Mouse (Mus musculus): ENCODE data around the gene Gm10197.
"Not testable (repeated sequence)": the region's sequence is repeated elsewhere in the genome, so short reads cannot be mapped to it uniquely, and the experiment has no call there.

Gene Gm10197

DNA sequence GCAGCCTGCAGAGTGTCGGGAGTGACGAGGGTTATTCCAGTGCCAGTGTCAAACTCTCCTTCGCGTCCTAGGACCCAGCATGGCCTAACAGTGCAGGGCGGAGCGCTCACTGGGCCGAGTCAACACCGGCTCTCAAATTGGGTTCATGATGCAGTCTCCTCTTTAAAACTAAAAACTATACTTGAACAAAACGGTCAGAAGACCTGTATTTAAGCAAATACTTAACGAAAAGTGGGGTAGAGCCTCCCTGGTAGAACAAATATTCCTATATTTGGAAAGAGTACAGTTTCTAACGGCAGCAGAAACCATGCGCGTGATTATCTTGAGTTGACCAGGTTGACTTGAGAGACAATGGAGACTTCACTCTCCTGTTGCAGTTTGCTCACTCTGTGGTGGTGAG lies at the start of gene Gm10197:
Gene Gm10197, minus strand, starts transcription at position 101 of the 400 bp plus-strand sequence.
- DNase-seq (ENCODE audit: low spot score) = no peak

DNA sequence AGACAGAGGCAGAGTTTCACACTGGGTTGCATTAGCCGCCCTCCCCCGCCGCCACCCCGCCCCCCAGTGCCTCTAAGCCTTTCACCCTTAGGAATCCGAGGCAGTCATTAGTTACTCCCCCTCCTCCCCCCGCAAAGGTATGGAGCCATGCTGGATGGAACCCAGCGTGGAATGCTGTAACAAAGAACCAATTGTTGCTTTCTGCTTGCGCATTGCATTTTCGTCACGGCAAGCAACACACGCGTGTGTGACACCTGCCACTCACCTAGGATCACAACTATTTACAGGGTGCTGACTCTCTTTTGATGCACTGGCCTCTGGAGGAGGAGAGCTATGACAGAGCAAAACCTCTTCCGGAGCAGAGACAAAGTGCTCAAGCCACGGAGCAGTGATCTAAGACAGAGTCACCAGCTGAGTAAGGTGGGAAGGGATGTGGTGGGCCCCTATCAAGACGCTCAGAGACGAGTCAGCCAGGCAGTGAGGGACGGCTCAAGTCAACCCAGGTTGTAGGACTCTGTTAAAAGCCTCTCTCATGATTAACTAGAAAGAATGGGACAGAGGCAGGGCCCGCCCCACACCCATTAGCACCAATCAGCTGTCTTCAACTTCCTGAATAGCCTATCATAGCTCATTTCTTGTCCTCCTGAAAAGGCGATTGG lies 49.5 kb upstream of the Gm10197 start:
- peak; percentile 38 for DNase-seq (ENCODE audit: low spot score)

DNA sequence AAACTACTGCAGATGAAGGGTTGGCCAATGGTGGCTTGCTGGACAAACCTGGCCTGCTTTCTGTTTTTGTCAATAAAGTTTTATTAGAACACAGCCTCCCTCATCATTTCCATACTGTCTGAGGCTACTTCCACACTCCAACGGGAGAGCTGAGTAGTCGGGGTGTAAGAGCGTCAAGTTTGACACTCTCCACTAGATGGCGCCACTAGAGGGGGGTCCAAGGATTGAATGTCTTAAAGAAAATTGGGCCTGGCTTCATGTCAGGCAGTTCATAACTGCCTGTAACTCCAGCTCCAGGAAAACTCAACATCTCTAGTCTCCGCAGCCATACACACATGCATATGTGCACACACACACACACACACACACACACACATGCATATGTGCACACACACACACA lies 48.3 kb upstream of the Gm10197 start:
- no peak for DNase-seq (ENCODE audit: low spot score)

DNA sequence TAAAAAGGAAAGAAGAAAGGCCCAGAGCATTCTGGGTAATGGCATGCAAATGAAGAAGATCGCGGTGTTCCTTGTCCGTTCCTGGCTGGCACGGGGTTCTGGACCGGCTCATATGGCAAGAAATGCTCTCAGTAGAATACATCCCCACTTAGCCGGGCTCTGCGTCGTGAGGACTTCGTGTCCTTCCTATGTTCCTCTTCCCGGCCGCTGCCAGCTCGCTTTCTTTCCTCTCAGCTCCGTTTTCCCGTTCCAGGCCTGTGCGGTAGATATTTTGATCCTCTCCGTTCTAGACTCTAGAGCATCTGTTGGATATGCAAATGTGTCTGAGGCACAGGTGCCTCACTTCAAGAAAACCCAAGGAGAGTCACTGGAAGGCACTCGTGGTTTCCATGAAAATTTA lies 43.6 kb upstream of the Gm10197 start:
- no peak for DNase-seq (ENCODE audit: low spot score)

DNA sequence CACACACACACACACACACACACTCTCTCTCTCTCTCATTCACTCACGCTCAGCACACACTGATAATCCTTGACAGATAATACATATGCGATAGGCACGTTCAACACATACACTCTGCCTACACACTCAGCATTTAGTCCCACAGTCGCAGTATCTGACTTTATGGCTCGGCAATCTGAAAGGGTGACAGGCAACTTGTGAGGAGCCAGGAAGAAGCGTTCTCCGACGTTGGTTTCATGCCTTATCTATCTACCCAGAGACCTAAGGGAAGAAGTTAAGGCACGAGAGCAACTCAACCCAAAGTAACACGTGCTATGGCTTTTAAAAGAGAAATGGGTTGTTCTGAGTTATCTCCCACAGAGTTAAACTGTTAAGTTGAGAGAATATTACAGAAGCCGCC lies 43.1 kb upstream of the Gm10197 start:
- no peak for DNase-seq (ENCODE audit: low spot score)

DNA sequence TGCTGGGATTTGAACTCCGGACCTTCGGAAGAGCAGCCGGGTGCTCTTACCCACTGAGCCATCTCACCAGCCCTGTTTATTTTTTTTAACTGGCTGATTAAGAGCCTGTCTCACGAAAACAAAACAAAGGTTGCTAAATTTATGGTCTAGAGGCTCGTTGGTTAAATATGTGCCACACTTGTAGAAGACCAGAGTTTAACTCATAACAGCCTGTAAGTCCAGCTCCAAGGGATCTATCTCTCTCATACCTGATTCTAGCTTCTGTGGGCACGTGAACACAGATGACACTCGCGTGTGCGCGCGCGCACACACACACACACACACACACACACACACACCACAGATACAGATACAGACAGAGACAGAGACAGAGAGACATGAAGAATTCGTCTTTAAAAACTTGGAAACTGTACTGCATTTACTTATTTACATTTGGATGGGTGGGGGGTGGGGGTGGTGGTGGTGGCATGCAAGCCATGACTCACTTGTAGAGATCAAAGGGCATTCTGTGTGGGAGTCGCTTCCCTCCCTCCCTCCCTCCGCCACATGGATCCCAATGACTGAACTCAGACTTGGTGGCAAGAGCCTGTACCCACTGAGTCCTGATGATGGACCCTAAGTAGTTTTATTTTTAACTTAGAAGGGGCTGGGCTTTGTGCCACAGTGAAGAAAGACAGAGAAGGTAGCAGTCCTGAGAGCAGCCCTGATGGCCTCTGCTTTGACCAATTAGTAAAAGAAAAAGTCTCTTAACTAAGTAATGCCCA lies 42.2 kb upstream of the Gm10197 start:
- no peak for DNase-seq (ENCODE audit: low spot score)

DNA sequence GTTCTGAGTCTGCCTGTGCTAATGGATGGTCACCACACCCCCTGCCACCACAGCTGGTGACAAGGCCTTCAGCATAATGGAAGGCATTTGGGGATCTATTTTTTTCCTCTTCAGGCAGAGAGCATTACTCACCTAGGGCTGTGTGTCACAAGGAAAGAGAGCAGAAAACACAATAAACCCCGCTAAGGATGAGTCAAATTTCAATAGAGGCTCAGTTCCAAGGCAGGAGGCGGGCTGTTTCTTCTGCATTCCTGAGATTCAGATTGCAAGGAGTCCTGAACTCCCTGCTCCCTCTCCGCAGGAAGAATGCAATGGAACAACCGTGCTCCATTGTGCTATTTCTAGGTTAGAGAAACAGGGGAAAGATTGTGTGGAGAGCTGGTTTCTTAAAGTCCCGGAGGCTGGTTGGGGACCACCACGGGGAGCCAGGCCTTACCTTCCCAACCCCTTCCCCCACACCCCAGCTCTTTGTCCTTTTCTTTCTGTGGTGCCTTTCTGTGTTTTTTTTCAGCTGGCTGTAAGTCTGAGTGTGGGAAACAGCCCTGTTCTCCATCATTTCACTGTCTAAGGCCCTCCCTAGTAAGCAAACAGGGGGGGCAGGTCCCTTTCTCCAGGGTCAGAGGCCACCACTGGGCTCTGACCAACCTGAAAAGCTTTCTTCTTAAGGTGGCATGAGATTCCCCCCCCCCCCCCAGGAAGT lies 40.7 kb upstream of the Gm10197 start:
- no peak for DNase-seq (ENCODE audit: low spot score)

DNA sequence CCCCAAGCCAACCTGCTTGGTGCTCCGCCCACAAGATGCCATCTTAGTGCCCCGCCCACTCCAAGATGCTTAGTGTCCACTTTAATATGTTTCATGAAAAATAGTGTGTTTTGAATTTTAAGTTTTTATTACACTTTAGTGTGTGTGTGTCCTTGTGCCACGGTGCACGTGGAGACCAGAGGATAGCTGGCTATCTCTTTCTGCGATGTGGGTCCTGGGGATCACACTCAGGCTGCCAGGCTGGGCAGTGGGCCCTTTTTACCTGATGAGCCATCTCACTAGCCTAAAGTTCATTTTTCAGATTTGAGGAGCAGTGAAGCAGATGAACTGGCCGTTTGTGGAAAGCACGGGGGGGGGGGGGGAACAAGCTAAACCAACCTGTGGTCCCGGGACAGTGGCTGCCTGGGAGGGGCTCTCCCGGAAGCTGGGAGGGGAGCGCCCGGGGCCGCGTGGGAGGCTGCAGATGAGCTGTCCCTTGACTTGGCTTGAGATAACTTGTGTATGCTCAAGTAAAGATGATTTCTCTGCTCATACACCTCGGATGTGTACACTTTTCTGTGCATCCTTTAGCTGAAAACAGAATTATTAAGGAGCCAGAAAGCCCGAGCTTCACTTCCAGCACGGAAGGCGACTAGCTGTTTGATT lies 38.2 kb upstream of the Gm10197 start:
- DNase-seq (ENCODE audit: low spot score) = no peak

DNA sequence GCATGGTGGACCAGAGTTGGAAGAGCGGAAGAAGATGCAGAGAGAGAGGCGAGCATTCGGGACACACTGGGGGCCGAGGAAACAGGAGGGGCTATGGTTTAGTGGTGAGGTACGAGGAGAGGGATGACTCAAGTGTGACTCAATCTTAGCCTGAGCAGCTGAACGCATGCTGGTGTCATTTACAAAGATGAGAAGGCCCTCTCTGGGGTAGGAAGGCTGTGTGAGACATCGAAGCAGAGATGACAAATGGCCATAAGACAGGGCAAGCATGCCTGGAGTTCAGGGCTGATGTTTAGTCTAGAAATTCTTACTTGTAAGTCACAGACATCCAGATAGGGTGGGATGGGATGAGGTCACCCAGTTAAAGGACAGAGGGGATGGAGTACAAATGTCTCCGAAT lies 36.8 kb upstream of the Gm10197 start:
- DNase-seq (ENCODE audit: low spot score) = no peak

DNA sequence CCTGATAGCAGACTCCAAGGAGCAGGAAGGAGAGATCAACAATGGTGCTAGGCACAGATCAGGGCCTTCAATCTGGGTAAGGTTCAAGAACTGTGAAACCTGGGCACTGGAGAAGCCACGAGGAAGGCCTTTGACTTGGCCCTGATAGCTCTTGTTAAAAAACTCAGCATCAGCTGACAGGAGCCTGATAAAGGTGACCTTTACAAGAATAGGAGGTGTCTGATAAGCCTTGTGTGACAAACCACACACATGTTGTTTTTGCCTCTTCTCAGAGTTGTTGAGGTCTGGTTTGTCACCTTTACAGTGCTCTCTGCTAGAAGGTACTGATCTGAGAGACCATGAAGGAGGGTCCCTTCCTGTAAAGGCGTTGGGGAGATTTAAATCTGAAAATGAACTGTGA lies 35.8 kb upstream of the Gm10197 start:
- no peak for DNase-seq (ENCODE audit: low spot score)

DNA sequence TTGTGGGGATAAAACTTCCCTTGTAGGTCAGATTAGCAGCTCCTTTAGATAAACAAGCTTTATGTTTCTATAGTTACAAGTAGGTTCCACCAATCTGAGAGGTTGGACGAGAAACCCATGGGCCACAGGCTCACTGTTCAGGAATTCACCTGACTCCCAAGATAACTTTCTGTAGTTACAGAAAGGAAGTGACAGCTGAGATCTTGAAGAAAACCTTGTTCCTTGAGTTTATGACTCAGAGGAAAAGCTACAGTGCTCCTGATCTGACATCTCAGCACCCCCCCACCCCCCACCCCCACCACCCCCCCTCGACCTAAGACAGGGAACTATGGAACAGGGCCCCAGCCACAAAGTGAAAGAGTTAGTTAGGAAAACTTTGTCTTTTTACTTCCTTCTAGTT lies 34.2 kb upstream of the Gm10197 start:
- DNase-seq (ENCODE audit: low spot score) = no peak

DNA sequence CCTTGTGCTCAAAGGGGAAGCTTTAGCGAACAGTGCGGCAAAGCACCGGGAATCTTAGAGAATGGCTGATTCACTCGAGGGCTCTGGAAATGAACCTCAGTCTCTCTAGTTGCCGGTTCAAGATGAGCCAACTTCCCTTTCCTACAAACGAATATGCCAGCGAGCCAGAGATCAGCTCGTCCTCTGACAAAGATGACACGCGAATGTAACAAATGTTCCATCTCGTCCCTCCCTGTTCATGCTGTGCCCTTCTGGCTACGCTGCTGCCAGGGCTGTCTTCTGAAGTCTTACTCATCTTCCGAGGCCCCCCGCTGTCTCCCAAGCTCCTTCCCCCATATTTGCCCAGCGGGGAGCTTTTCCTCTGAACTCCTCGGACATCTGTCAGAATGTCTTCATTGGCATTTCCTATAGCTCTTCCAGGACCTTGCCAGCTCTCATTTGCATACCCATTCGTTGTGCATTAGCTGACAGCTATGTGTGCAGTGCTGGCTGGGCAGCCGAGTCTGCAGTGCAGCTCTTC lies 33.3 kb upstream of the Gm10197 start:
- no peak for DNase-seq (ENCODE audit: low spot score)

DNA sequence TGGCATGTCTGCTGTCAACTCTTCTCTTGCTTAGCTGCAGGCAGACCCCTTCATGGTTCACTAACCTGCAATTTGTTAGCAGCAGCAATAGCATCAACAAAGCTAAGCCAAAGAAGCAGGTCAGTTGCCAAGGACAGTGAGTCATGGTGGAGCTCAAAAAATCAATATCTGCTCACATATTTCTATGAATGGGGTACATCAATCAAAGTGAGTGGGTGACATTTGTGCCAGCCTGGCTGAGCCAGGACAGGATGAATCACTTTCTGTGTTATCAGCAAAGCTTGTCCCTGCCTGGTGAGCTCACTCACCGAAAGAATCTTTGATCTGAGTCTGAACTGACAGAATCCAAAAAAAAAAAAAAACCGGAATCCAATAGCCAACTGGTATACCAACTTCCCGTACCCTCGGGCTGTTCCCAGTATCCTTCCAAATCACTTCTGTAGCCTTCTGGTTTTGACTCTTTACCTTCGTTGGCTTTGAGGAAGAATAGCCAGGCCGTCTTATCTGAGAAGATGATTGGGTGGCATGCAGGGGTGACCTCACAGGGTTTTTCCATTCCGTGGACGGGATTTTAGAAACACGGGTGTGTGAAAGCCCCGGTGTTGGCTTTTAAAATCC lies 32.8 kb upstream of the Gm10197 start:
- no peak for DNase-seq (ENCODE audit: low spot score)

DNA sequence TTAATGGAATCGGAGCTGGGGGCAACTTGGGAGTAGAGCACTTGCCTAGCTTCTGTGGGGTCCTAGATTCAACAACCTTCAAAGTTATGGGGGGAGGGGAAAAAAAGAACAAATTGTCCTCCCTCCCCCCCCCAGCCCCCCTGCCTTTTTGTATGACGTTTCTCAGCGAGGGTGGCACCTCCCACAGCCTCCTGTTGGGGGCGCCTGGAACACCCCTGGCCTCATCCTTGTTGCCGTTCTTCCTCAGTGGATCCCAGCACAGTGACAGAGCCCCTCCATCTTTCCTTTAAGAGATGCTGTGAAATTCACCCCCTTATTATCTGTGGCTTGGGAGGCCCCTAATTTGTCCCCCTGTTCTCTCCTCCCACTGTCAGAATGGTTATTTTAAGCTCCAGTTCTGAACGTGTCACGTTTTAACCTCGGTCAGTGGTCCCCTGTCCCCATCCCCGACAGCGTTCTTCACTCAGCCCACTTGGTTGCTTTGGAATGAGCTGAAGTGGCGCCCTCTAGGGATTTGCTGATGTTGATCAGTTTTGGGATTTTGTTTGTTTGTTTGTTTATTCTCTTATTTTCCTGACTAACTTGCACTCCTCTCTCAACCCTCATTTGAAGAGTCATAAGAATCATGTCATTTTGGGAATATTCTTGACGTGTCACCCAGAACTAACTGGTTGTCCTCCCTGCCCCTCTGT lies 31.3 kb upstream of the Gm10197 start:
- DNase-seq (ENCODE audit: low spot score) = no peak

DNA sequence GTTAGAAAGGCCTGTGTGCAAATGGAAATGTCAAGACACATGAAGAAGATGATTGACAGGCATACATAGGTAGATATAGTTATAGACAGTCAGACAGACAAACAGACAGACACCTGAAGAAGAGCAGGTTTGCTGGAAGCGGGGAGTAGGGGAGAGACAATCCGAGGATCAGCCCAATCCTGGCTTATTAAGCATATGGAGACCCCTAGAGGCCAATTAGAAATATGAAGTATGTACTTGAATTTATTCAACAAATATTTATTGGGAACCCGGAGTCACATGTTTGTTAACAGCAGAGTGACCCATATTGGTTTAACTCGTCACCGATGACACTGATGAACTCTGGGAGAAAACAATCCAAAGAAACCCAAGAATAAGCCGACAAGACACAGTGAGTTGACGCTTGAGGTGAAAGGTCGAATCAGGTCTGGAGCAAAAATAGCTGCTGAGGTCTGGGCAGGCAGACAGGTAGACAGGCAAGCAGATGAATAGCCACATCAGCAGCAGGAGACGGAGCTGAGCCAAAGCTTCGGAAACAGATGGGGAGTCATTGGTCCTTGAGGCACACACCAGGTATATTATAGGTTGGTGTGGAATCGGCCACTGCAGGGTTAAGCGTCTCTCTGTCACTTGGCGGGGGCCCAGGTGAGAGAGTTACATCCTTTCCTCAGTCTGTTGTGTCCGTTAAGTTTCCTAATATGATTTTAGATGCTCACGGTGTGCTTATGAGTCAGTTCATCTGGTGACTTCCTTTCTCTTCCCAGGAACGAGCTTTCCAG lies 29.0 kb upstream of the Gm10197 start:
- no peak for DNase-seq (ENCODE audit: low spot score)

DNA sequence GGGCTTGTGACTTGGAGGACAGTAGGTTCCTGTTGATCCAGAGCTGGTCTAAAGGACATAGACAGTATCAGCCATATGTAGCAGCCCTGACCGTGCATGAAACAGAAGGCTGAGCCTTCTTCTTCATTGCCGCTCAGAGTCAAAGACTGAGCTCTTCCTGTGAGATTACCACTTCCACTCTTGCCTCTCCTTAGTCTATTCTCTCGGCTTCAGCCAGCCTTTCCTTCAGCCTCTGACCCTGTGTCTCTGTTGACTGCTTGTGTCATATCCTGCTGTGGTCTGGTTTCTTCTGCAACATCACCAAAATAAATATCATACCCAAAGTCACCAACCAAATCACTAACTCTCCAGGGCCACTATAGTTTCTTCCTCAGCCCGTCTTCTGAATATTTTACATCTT lies 27.6 kb upstream of the Gm10197 start:
- DNase-seq (ENCODE audit: low spot score) = no peak

DNA sequence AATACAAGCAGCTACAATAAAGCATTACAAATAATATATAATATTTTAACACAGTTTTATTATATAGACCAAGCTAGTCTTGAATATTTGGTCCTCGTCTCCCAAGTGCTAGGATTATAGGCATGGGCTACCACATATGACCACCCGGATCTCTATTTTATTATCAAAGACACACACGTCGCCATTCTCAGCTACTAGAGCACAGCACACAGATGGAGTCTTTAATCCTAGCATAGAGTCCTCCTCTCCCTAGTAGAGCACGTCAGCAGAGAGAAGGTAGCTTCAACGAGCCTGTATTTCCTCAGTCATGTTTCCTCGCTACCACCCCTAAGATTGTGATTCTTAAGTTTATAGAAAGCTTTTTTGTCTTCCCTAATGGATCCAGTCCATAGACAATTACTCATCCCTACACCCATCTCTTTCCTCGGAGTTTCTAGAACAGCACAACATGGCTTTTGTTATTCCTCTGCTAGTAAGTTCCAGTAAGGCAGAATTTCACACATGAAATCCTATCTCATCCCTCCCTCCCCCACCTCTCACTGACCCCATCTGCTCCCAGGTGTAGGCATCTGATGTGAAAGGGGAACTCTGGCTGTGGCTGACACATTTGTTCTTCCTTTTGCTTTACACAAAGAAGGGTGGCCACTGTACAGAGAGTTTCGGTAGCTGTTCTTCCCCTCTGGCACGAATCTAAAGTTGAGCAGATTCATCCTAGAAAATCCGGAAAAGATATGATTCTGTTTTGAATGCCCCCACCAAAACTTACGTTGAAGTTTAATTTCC lies 26.1 kb upstream of the Gm10197 start:
- no peak for DNase-seq (ENCODE audit: low spot score)

DNA sequence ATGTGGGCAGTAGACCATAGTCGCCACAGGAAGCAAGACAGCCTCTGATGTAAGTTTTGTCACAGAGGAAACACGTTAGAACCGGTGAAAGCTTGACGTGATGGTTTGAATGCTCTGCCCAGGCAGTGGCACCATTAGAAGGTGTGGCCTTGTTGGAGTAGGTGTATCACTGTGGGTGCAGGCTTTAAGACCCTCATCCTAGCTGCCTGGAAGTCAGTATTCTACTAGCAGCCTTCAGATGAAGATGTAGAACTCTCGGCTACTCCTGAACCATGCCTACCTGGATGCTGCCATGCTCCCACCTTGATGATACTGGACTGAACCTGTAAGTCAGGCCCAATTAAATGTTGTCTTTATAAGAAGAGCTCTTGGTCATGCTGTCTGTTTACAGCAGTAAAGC lies 24.2 kb upstream of the Gm10197 start:
- not testable (repeated sequence) for DNase-seq (ENCODE audit: low spot score)

DNA sequence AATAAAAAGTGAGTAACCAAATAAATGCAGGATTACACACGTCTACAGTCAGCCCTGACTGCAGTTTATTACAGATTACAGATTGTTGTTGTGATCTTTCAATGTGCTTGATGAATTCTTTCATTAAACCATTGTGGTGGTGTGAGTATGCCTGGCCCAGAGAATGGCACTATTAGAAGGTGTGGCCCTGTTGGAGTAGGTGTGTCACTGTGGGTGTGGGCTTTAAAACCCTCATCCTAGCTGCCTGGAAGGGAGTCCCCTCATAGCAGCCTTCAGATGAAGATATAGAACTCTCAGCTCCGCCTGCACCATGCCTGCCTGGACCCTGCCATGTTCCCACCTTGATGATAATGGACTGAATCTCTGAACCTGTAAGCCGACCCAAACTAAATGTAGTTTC lies 23.4 kb upstream of the Gm10197 start:
- DNase-seq (ENCODE audit: low spot score) = not testable (repeated sequence)

DNA sequence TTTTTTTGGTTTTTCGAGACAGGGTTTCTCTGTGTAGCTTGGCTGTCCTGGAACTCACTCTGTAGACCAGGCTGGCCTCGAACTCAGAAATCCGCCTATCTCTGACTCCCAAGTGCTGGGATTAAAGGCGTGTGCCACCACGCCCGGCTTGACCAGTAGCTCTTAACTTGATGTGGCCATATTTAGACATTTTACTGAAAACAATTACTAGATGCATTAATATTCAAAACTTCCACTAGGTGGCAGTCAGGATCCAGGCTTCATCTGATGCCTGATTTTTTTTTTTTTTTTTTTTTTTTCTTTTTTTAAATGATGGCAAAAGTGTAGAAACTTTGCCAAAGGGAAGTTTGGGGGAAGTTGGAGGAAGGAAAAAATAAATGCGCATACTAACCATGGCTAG lies 23.0 kb upstream of the Gm10197 start:
- no peak for DNase-seq (ENCODE audit: low spot score)

Measured in ovary, postnatal 10 days (tissue).